ENCODE assay signal across 8 mouse cellular contexts in genomic region chr4:59199805-59200204, GRCm38 (mm10). TPM values are rescaled to one million over a fixed set of nuclear protein-coding genes. Genes with fewer than 3 reads are reported as not detected.
DNase-seq lines count a peak whose midpoint lies in the region; ATAC-seq and TF ChIP-seq lines count a peak whose summit lies in the region.

No protein-coding gene starts in this region.

- peak; percentile 31 for DNase-seq in cerebellum, adult 9-10 months
- DNase-seq in cerebellum, adult 2 months = no peak
- DNase-seq in heart, postnatal 4 days = no peak
- DNase-seq in spleen, adult 2 months (ENCODE audit: low read depth in 1 of 2, low spot score in 2 of 2) = no peak
- DNase-seq in spleen, adult 18-20 months = no peak
- no peak for DNase-seq in layer of hippocampus, postnatal 14 days (ENCODE audit: low spot score in 2 of 2)
- DNase-seq in retina, postnatal 1 day = no peak

- no peaks in the 10 kb centered on the region for H3K27me3 ChIP-seq in cerebellum, adult 2 months (ENCODE audit: control insufficient read depth, insufficient read depth, low read length)
- no peaks in the 10 kb centered on the region for H3K27me3 ChIP-seq in heart, embryonic 16.5 days (ENCODE audit: control insufficient read depth, insufficient read depth, low read length)
- H3K27me3 ChIP-seq in spleen, adult 2 months (ENCODE audit: control insufficient read depth, insufficient read depth, low read length) = no peaks in the 10 kb centered on the region

- ATAC-seq in heart, embryonic 16.5 days (replicated peaks; ENCODE audit: extremely low read depth, insufficient read depth, low FRiP score) = no peak

- no peak overlapping the region for H3K9ac ChIP-seq in heart, embryonic 16.5 days (ENCODE audit: low read length)

- H3K4me1 ChIP-seq in cerebellum, adult 2 months (ENCODE audit: control insufficient read depth, insufficient read depth, low read length) = peaks cover 12% of the 10 kb centered on the region
- H3K4me1 ChIP-seq in heart, embryonic 16.5 days (ENCODE audit: control insufficient read depth, insufficient read depth, low read length) = peaks cover 48% of the 10 kb centered on the region
- peaks cover 46% of the 10 kb centered on the region for H3K4me1 ChIP-seq in spleen, adult 2 months (ENCODE audit: control insufficient read depth, insufficient read depth, insufficient read length)

- H3K27ac ChIP-seq in cerebellum, adult 2 months (ENCODE audit: insufficient read depth, low read length) = no peak overlapping the region
- H3K27ac ChIP-seq in heart, embryonic 16.5 days (ENCODE audit: low read length) = peak overlapping the region; percentile 75
- peak overlapping the region; percentile 35 for H3K27ac ChIP-seq in spleen, adult 2 months (ENCODE audit: insufficient read depth, low read length)

- no peak for TF ChIP-seq CTCF in cerebellum, adult 2 months (IDR thresholded peaks at IDR 0.05; ENCODE audit: borderline replicate concordance, insufficient read depth, low read depth, low read length)
- no peak for TF ChIP-seq CTCF in spleen, adult 2 months (IDR thresholded peaks at IDR 0.05; ENCODE audit: extremely low read depth, insufficient read depth, insufficient read length, insufficient replicate concordance)

- H3K9me3 ChIP-seq in heart, embryonic 16.5 days (replicated peaks; ENCODE audit: control insufficient read depth, low read length) = no peaks in the 10 kb centered on the region

- WGBS in cerebellum, adult 2 months = 23% methylated on average over 8 of the region's 8 CpGs
- 55% methylated on average over 8 of the region's 8 CpGs for WGBS in heart, embryonic 16.5 days
- WGBS in spleen, adult 2 months = 74% methylated on average over 8 of the region's 8 CpGs

- no peak overlapping the region for H3K4me3 ChIP-seq in cerebellum, adult 2 months (replicated peaks; ENCODE audit: insufficient read depth, low read depth, low read length)
- H3K4me3 ChIP-seq in heart, embryonic 16.5 days (ENCODE audit: low read length) = peak overlapping the region; percentile 11; the same call in 1 of the 2 replicates
- no peak overlapping the region for H3K4me3 ChIP-seq in spleen, adult 2 months (ENCODE audit: extremely low read depth, insufficient read depth, insufficient read length)

- no peak for TF ChIP-seq POLR2A in cerebellum, adult 2 months (IDR thresholded peaks at IDR 0.05; ENCODE audit: borderline replicate concordance, insufficient read depth, low read length)
- TF ChIP-seq POLR2A in spleen, adult 2 months (IDR thresholded peaks at IDR 0.05; ENCODE audit: low read depth, low read length) = no peak

- no peaks in the 10 kb centered on the region for H3K36me3 ChIP-seq in heart, embryonic 16.5 days (ENCODE audit: control insufficient read depth, insufficient read depth)
- H3K36me3 ChIP-seq in spleen, adult 2 months (ENCODE audit: control insufficient read depth, insufficient read depth, low read length) = no peaks in the 10 kb centered on the region

- peak overlapping the region; percentile 52 for H3K4me2 ChIP-seq in heart, embryonic 16.5 days (ENCODE audit: low read depth, low read length)

RNA-seq across cellular contexts. Expression of gene Ugcg, which starts 10.7 kb away (rescaled TPM):
- 61.1 and 62.0 TPM in 2 replicates for polyA plus RNA-seq in cerebellum, adult 2 months (2012; rRNA removed)
- polyA plus RNA-seq in heart, embryonic 16.5 days (2015; fragmentation: Nextera tagmentation; extraction: Ambion mirVana) = 6.6 and 8.0 TPM in 2 replicates
- 10 to 100 TPM; 26.8 to 29.2 TPM for total RNA-seq in heart, postnatal 4 days (2021)
- 57.9 and 62.6 TPM in 2 replicates for polyA plus RNA-seq in spleen, adult 2 months (2012; rRNA removed)
- total RNA-seq in layer of hippocampus, postnatal 14 days (2021) = 10 to 100 TPM; 78.2 to 78.4 TPM
